Mouse (Mus musculus) erythroblast, embryonic 14.5 days (primary cell): ENCODE measurements at regions not wholly inside any gene's neighbourhood (a gene's known extent, or its start where the extent isn't known, plus 50 kb on each side); places are given as distances from the start of the nearest gene placed in this dataset.

Experiments
- GATA1 ChIP-seq: IDR thresholded peaks from 2 replicates; pipeline ENCODE4 v1.6.1; 2012; ENCODE audit warnings: low read length, inconsistent platforms, mixed read lengths
- TAL1 ChIP-seq: IDR thresholded peaks from 3 replicates; pipeline ENCODE4 v1.6.1; 2012; ENCODE audit warnings: low read length, inconsistent platforms, mixed read lengths

DNA sequence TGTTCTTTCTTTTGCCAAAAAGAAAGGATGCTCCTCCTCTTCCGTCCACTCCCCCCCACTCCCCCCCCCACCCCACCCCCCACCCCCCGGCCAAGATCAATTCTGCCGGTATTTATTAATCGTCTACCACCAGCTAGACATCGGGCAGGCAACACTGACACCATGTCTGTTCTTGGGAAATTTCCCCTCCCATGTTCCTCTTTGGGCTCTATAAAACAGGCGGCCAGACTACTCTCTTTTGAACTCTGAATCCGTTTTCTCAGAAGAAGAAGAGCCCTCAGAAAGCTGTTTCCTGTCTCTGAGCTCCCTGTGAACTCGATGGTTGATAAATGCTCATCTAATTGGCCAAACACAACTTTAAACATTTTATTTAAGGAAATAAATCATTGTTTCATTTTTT, 179.5 kb upstream of the Runx1 start:
- TF ChIP-seq TAL1 (no peak), GATA1 (no peak)
